Mouse (Mus musculus) G1E (cell line): ENCODE results near the gene Mgll. TPM values are rescaled to one million over a fixed set of nuclear protein-coding genes. Genes with fewer than 3 reads are reported as not detected.

ENCODE experiments used
- ATAC-seq: 2 replicates; pipeline ENCODE4 v1.8.0; 2016; ENCODE audit warnings: mild to moderate bottlenecking; ENCODE audit not compliant: insufficient number of reproducible peaks, poor library complexity, low FRiP score, severe bottlenecking; ENCODE audit errors: extremely low read depth
- DNase-seq: peaks from one replicate; pipeline ENCODE4 v3.0.0; 2012; ENCODE audit warnings: low spot score
- H3K27me3 ChIP-seq: 2 replicates; pipeline ENCODE4 v1.6.1; 2012; ENCODE audit warnings: mild to moderate bottlenecking, low read length, inconsistent platforms; ENCODE audit not compliant: insufficient read depth
- H3K36me3 ChIP-seq: replicated peaks from 2 replicates; pipeline ENCODE3; 2012; ENCODE audit warnings: mild to moderate bottlenecking, inconsistent platforms
- H3K4me1 ChIP-seq: 2 replicates; pipeline ENCODE4 v1.6.1; 2012; ENCODE audit warnings: low read depth, low read length, inconsistent platforms, mixed read lengths; ENCODE audit not compliant: insufficient read depth
- H3K4me3 ChIP-seq: 2 replicates; pipeline ENCODE4 v1.5.1; 2012; ENCODE audit warnings: low read depth, mild to moderate bottlenecking, inconsistent platforms, low read length, moderate library complexity, mixed read lengths
- H3K9me3 ChIP-seq: replicated peaks from 2 replicates; pipeline ENCODE4 v1.6.1; 2012; ENCODE audit warnings: inconsistent platforms
- CTCF ChIP-seq: IDR thresholded peaks from 2 replicates; pipeline ENCODE4 v1.5.1; 2012; ENCODE audit warnings: low read depth, low read length, inconsistent platforms, mixed read lengths
- GATA1 ChIP-seq: IDR thresholded peaks from 2 replicates; pipeline ENCODE4 v1.6.1; 2012; ENCODE audit warnings: borderline replicate concordance, low read length, inconsistent platforms, mixed read lengths
- GATA2 ChIP-seq: IDR thresholded peaks from 2 replicates; pipeline ENCODE4 v1.6.1; 2012; ENCODE audit warnings: low read depth, low read length, inconsistent platforms, borderline replicate concordance
- POLR2AphosphoS5 ChIP-seq: IDR thresholded peaks from 2 replicates; pipeline ENCODE4 v1.6.1; 2012; ENCODE audit warnings: low read depth, low read length, inconsistent platforms; ENCODE audit not compliant: insufficient replicate concordance
- TAL1 ChIP-seq: conservative IDR thresholded peaks from 2 replicates; pipeline ENCODE4 v1.6.1; 2012; ENCODE audit warnings: low read depth, low read length, inconsistent platforms, mixed read lengths
- polyA plus RNA-seq: library from polyadenylated mRNA; stranded (reverse); fragments of >175 nt; gene quantifications from 2 replicates; pipeline ENCODE4 v1.2.3, GENCODE M21; 2012
- total RNA-seq, 2 experiments: library from RNA; stranded (forward) in 1 of 2; stranded (reverse) in 1 of 2; fragments of 200-1000 nt in 1 of 2; fragments of >200 nt in 1 of 2; fragmentation: Nextera tagmentation in 1 of 2; gene quantifications; 2 replicates each; pipeline ENCODE4 v1.2.3; 2014 to 2017

Mgll gene
- total and polyA plus RNA-seq, 3 experiments: 0.03 to 41.5 (median 0.11) TPM

- DNase-seq (no peak), ATAC-seq (no peak)
- H3K4me3 ChIP-seq: no peak overlapping the region
- TF ChIP-seq CTCF (no peak), TAL1 (no peak), GATA1 (no peak), GATA2 (no peak), POLR2AphosphoS5 (no peak)
- H3K36me3 ChIP-seq: no peaks in the 10 kb centered on the region
- peaks cover 1% of the 10 kb centered on the region for H3K4me1 ChIP-seq
- H3K9me3 ChIP-seq: no peaks in the 10 kb centered on the region
- peaks cover 57% of the 10 kb centered on the region for H3K27me3 ChIP-seq
Measured at GRCm38 (mm10) chr6:88788219-88788618, 64.0 kb downstream of the Mgll start.

- no peak for TF ChIP-seq GATA1
- TF ChIP-seq CTCF: no peak
- no peak for TF ChIP-seq TAL1
- no peak for TF ChIP-seq POLR2AphosphoS5
- TF ChIP-seq GATA2: no peak
- DNase-seq (no peak), ATAC-seq (no peak)
- Histone ChIP-seq H3K27me3 (peaks cover 52% of the 10 kb centered on the region), H3K36me3 (no peaks in the 10 kb centered on the region), H3K9me3 (no peaks in the 10 kb centered on the region), H3K4me1 (no peaks in the 10 kb centered on the region), H3K4me3 (no peak overlapping the region)
Measured at GRCm38 (mm10) chr6:88791299-88791698, 67.1 kb downstream of the Mgll start.

- H3K9me3 ChIP-seq: no peaks in the 10 kb centered on the region
- no peak overlapping the region for H3K4me3 ChIP-seq
- H3K36me3 ChIP-seq: no peaks in the 10 kb centered on the region
- DNase-seq: no peak
- peaks cover 52% of the 10 kb centered on the region for H3K27me3 ChIP-seq
- H3K4me1 ChIP-seq: no peaks in the 10 kb centered on the region
- TF ChIP-seq POLR2AphosphoS5 (no peak), CTCF (no peak), GATA2 (no peak), GATA1 (no peak), TAL1 (no peak)
- ATAC-seq: no peak
Measured at GRCm38 (mm10) chr6:88792147-88792691, 68.0 kb downstream of the Mgll start.

- Histone ChIP-seq H3K4me3 (no peak overlapping the region), H3K9me3 (no peaks in the 10 kb centered on the region), H3K36me3 (no peaks in the 10 kb centered on the region), H3K4me1 (no peaks in the 10 kb centered on the region), H3K27me3 (peaks cover 51% of the 10 kb centered on the region)
- ATAC-seq (no peak), DNase-seq (no peak)
- no peak for TF ChIP-seq GATA2
- TF ChIP-seq TAL1: no peak
- TF ChIP-seq CTCF: no peak
- TF ChIP-seq POLR2AphosphoS5: no peak
- no peak for TF ChIP-seq GATA1
Measured at GRCm38 (mm10) chr6:88793243-88793642, 69.0 kb downstream of the Mgll start.

GRCm38 (mm10) chr6:88793872-88794271 is 69.7 kb downstream of the Mgll start:
- peaks cover 47% of the 10 kb centered on the region for H3K27me3 ChIP-seq
- TF ChIP-seq GATA1: no peak
- no peak for TF ChIP-seq GATA2
- no peak for TF ChIP-seq CTCF
- TF ChIP-seq TAL1: no peak
- TF ChIP-seq POLR2AphosphoS5: no peak
- DNase-seq (no peak), ATAC-seq (no peak)
- H3K36me3 ChIP-seq: no peaks in the 10 kb centered on the region
- no peak overlapping the region for H3K4me3 ChIP-seq
- no peaks in the 10 kb centered on the region for H3K9me3 ChIP-seq
- H3K4me1 ChIP-seq: no peaks in the 10 kb centered on the region

GRCm38 (mm10) chr6:88794561-88794971 is 70.4 kb downstream of the Mgll start:
- ATAC-seq (no peak), DNase-seq (no peak)
- Histone ChIP-seq H3K4me1 (no peaks in the 10 kb centered on the region), H3K36me3 (no peaks in the 10 kb centered on the region), H3K27me3 (peaks cover 44% of the 10 kb centered on the region), H3K4me3 (no peak overlapping the region), H3K9me3 (no peaks in the 10 kb centered on the region)
- TF ChIP-seq GATA1 (no peak), GATA2 (no peak), CTCF (no peak), POLR2AphosphoS5 (no peak), TAL1 (no peak)

GRCm38 (mm10) chr6:88800191-88800590 is 76.0 kb downstream of the Mgll start:
- H3K4me1 ChIP-seq: no peaks in the 10 kb centered on the region
- H3K36me3 ChIP-seq: no peaks in the 10 kb centered on the region

More at GRCm38 (mm10) chr6:88800191-88800590, 76.0 kb downstream of the Mgll start:
- Histone ChIP-seq H3K27me3 (peaks cover 45% of the 10 kb centered on the region), H3K9me3 (no peaks in the 10 kb centered on the region), H3K4me3 (no peak overlapping the region)
- ATAC-seq (no peak), DNase-seq (no peak)
- TF ChIP-seq TAL1 (no peak), GATA2 (no peak), GATA1 (no peak), CTCF (no peak), POLR2AphosphoS5 (no peak)
